Mouse (Mus musculus): ENCODE measurements around the gene Slc38a3. TPM values are rescaled to one million over a fixed set of nuclear protein-coding genes. Genes with fewer than 3 reads are reported as not detected.

Gene Slc38a3
- polyA plus RNA-seq, 1 experiment from 2014 or later: 3.9 TPM

DNA sequence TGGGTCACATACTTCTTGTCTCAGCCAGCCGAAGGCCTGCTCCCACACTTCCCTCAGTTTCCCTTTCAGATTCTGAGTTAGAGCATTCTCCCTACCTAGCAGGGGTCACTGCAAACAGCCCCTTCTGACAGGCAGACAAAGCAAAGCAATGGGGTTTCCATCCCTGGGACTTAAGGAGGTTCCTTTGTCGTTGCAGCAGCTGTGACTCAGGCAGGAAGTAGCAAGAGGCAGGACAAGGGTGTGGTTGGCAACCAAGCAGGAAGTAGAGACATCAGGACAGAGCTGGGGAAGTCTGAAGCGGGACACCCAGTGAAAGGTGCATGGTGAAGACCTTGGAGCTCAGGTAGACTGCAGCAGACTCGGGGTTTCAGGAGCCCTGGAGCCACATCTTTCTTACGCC lies 44.8 kb downstream of the Slc38a3 start:
- H3K9ac ChIP-seq (ENCODE audit: low read length): peak overlapping the region; percentile 26; the same call in 1 of the 2 replicates
- H3K27ac ChIP-seq (ENCODE audit: low read length): peak overlapping the region; percentile 72
- H3K36me3 ChIP-seq (ENCODE audit: control insufficient read depth, insufficient read depth): peaks cover 12% of the 10 kb centered on the region
- peak overlapping the region; percentile 26; the same call in 1 of the 2 replicates for H3K4me2 ChIP-seq (ENCODE audit: low read depth, low read length)
- no peak overlapping the region for H3K4me3 ChIP-seq (ENCODE audit: low read length)
- H3K4me1 ChIP-seq (ENCODE audit: control insufficient read depth, insufficient read depth, low read length): peaks cover 78% of the 10 kb centered on the region
- 66% methylated on average over 5 of the region's 5 CpGs for WGBS
- no peak for ATAC-seq (replicated peaks; ENCODE audit: extremely low read depth, insufficient read depth, low FRiP score)
- H3K27me3 ChIP-seq (ENCODE audit: control insufficient read depth, insufficient read depth, low read length): no peaks in the 10 kb centered on the region
- no peaks in the 10 kb centered on the region for H3K9me3 ChIP-seq (replicated peaks; ENCODE audit: control insufficient read depth, low read length)

DNA sequence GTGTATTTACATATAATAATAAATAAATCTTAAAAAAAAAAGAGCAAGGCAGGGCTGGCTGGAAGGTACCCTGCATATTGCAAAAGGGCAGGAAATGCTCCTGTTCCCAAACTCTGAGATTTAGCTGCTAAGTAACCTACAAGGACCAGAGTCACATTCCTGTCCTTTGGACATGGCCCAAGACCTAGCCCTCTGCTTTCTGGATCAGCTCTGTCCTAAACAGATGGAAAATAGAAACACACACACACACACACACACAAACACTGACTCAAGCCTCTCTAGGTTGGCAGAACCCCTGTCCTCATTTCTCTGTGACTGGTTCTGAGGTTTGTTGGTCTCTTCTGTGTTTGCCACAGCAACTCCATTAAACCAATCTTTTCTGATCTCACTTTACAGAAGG lies 48.4 kb downstream of the Slc38a3 start:
- H3K4me1 ChIP-seq (ENCODE audit: control insufficient read depth, insufficient read depth, low read length): peaks cover 63% of the 10 kb centered on the region
- peaks cover 30% of the 10 kb centered on the region for H3K36me3 ChIP-seq (ENCODE audit: control insufficient read depth, insufficient read depth)

DNA sequence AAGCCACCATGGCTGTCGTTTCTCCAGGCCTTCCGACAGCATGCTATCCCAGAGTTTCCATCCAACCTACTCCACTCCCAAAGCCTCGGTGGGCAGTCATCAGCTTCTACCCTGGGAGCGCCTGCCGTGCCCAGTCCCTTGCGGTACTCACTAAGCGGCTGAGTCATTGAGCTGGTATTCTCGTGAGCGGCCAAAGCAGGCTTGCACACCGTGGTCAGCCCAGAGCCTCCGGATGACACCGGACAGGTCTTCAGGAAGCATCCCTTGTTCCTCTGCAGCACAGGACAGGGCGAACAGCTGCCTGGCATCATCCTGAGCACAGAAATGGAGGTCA lies 49.8 kb downstream of the Slc38a3 start:
- H3K27ac ChIP-seq (ENCODE audit: low read length): peak overlapping the region; percentile 99
- peaks cover 54% of the 10 kb centered on the region for H3K4me1 ChIP-seq (ENCODE audit: control insufficient read depth, insufficient read depth, low read length)
- no peaks in the 10 kb centered on the region for H3K9me3 ChIP-seq (replicated peaks; ENCODE audit: control insufficient read depth, low read length)
- no peak; the same call in 1 of the 2 replicates for ATAC-seq (replicated peaks; ENCODE audit: extremely low read depth, insufficient read depth, low FRiP score)
- H3K9ac ChIP-seq (ENCODE audit: low read length): peak overlapping the region; percentile 63
- H3K36me3 ChIP-seq (ENCODE audit: control insufficient read depth, insufficient read depth): peaks cover 42% of the 10 kb centered on the region
- peak overlapping the region; percentile 22; the same call in 1 of the 2 replicates for H3K4me3 ChIP-seq (ENCODE audit: low read length)
- peak overlapping the region; percentile 31 for H3K4me2 ChIP-seq (ENCODE audit: low read depth, low read length)
- H3K27me3 ChIP-seq (ENCODE audit: control insufficient read depth, insufficient read depth, low read length): no peaks in the 10 kb centered on the region
- 27% methylated on average over 13 of the region's 13 CpGs for WGBS

More for the DNA sequence above, 48.4 kb downstream of the Slc38a3 start:
- H3K9me3 ChIP-seq (replicated peaks; ENCODE audit: control insufficient read depth, low read length): no peaks in the 10 kb centered on the region
- no peaks in the 10 kb centered on the region for H3K27me3 ChIP-seq (ENCODE audit: control insufficient read depth, insufficient read depth, low read length)
- H3K4me2 ChIP-seq (ENCODE audit: low read depth, low read length): no peak overlapping the region
- H3K27ac ChIP-seq (ENCODE audit: low read length): peak overlapping the region; percentile 99
- H3K9ac ChIP-seq (ENCODE audit: low read length): peak overlapping the region; percentile 30; the same call in 1 of the 2 replicates
- no peak for ATAC-seq (replicated peaks; ENCODE audit: extremely low read depth, insufficient read depth, low FRiP score)
- H3K4me3 ChIP-seq (ENCODE audit: low read length): no peak overlapping the region

DNA sequence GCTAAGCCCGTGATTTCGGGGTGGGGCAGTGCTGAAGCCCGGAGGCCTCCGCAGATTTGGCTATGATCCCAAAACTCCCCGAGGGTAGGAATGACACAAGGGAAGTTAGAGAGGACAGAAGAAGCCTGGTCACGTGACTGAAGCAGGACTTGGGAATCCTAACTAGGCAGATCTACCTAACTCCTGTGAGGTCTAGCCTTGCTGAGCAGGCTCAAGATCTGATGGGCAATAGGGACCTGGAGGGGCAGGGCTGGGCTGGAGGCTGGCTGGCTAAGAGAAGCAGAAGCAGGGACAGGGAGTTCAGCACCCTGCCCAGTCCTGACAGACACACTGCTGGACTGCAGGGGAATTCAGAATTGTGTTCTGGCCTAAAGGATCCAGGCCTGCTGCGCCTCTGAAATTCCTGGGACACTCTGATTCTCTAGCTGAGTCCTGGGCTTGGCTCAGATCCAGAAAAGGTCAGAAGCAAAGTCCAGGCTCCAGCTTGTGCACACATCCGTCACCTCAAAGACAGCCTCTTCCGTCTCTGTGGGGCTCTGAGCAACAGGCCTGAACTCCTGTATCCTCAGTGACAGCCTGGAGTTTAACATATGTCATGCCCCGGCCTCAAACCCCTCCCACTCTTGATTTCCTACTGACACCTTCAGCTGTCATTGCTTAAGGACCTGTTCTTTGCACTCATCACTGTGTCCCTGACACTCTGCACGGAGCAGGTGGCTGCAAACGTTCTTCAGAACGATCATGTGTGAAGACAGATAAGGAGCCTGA lies 50.4 kb downstream of the Slc38a3 start:
- 9% methylated on average over 13 of the region's 13 CpGs for WGBS
- H3K4me2 ChIP-seq (ENCODE audit: low read depth, low read length): peak overlapping the region; percentile 24; the same call in 1 of the 2 replicates
- peaks cover 48% of the 10 kb centered on the region for H3K4me1 ChIP-seq (ENCODE audit: control insufficient read depth, insufficient read depth, low read length)
- ATAC-seq (replicated peaks; ENCODE audit: extremely low read depth, insufficient read depth, low FRiP score): peak; percentile 81
- H3K36me3 ChIP-seq (ENCODE audit: control insufficient read depth, insufficient read depth): peaks cover 42% of the 10 kb centered on the region
- H3K27ac ChIP-seq (ENCODE audit: low read length): peak overlapping the region; percentile 99
- H3K27me3 ChIP-seq (ENCODE audit: control insufficient read depth, insufficient read depth, low read length): no peaks in the 10 kb centered on the region
- H3K9ac ChIP-seq (ENCODE audit: low read length): peak overlapping the region; percentile 14
- no peaks in the 10 kb centered on the region for H3K9me3 ChIP-seq (replicated peaks; ENCODE audit: control insufficient read depth, low read length)
- H3K4me3 ChIP-seq (ENCODE audit: low read length): no peak overlapping the region

DNA sequence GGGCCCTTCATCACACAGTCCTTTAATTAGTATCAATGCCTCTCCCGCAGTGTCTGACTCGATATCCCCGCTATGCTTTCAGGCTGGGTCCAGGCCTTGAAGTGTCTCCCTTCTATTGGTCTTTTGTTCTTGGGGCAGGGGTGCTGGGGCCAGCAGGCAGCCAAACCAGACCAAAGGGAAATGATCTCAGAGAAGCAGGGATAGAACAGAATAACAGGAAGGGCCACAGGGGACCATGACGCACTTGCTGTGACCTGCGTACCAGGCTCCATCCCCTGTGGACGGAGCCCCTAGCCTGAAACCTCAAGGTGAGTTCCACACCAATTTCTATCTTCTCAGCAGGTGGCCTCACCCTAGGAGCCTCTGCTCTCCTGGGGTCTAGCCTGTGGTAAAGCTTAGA lies 51.2 kb downstream of the Slc38a3 start:
- 62% methylated on average over 6 of the region's 6 CpGs for WGBS
- Histone ChIP-seq H3K27ac (ENCODE audit: low read length) (peak overlapping the region; percentile 99), H3K4me3 (ENCODE audit: low read length) (no peak overlapping the region), H3K9ac (ENCODE audit: low read length) (peak overlapping the region; percentile 14), H3K4me2 (ENCODE audit: low read depth, low read length) (0 out of 2 replicates have a peak overlapping the region, but pooled peaks have one; percentile 24), H3K9me3 (replicated peaks; ENCODE audit: control insufficient read depth, low read length) (no peaks in the 10 kb centered on the region), H3K27me3 (ENCODE audit: control insufficient read depth, insufficient read depth, low read length) (no peaks in the 10 kb centered on the region), H3K36me3 (ENCODE audit: control insufficient read depth, insufficient read depth) (peaks cover 42% of the 10 kb centered on the region), H3K4me1 (ENCODE audit: control insufficient read depth, insufficient read depth, low read length) (peaks cover 43% of the 10 kb centered on the region)
- ATAC-seq (replicated peaks; ENCODE audit: extremely low read depth, insufficient read depth, low FRiP score): no peak

DNA sequence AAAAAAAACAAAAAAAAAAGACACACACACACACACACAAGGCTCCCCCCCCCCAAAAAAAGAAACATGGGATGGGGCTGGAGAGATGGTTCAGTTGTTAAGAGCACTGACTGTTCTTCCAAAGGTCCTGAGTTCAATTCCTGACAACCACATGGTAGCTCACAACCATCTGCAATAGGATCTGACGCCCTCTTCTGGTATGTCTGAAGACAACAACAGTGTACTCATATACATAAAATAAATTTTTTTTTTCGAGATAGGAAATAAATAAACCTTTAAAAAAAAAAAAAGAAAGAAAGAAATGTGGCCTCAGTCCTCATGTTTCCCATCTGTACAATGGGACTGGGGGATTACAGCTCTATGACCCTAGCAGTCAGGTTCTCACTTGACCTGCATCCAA lies 51.9 kb downstream of the Slc38a3 start:
- H3K36me3 ChIP-seq (ENCODE audit: control insufficient read depth, insufficient read depth): peaks cover 42% of the 10 kb centered on the region
- 74% methylated on average over 2 of the region's 2 CpGs for WGBS
- no peak overlapping the region for H3K4me3 ChIP-seq (ENCODE audit: low read length)
- H3K9ac ChIP-seq (ENCODE audit: low read length): no peak overlapping the region
- no peak overlapping the region for H3K4me2 ChIP-seq (ENCODE audit: low read depth, low read length)
- no peaks in the 10 kb centered on the region for H3K27me3 ChIP-seq (ENCODE audit: control insufficient read depth, insufficient read depth, low read length)
- H3K27ac ChIP-seq (ENCODE audit: low read length): peak overlapping the region; percentile 99
- ATAC-seq (replicated peaks; ENCODE audit: extremely low read depth, insufficient read depth, low FRiP score): no peak
- H3K4me1 ChIP-seq (ENCODE audit: control insufficient read depth, insufficient read depth, low read length): peaks cover 46% of the 10 kb centered on the region
- no peaks in the 10 kb centered on the region for H3K9me3 ChIP-seq (replicated peaks; ENCODE audit: control insufficient read depth, low read length)

DNA sequence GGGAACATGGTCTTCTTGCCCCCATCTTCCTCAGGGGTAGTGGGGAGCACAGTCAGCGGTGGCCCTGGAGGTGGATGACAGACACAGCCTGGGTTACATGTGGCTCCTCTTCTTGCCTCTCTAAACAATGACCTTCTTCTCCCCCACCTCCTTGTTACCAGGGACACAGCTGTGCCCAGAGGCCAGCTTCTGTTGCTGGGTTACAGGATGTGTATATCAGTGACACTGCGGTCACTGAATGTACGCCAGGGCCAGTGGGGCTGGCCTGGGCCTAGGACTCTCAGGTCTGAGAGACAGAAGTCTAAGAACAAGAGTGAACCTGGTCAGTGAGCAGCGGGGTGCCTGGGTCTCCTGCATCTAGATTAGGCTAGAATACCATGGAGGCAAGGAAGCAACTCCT lies 54.3 kb downstream of the Slc38a3 start:
- ATAC-seq (replicated peaks; ENCODE audit: extremely low read depth, insufficient read depth, low FRiP score): no peak
- peaks cover 46% of the 10 kb centered on the region for H3K4me1 ChIP-seq (ENCODE audit: control insufficient read depth, insufficient read depth, low read length)
- no peaks in the 10 kb centered on the region for H3K9me3 ChIP-seq (replicated peaks; ENCODE audit: control insufficient read depth, low read length)
- 68% methylated on average over 4 of the region's 4 CpGs for WGBS
- H3K4me2 ChIP-seq (ENCODE audit: low read depth, low read length): no peak overlapping the region
- H3K9ac ChIP-seq (ENCODE audit: low read length): 0 out of 2 replicates have a peak overlapping the region, but pooled peaks have one; percentile 14
- no peak overlapping the region for H3K4me3 ChIP-seq (ENCODE audit: low read length)
- H3K36me3 ChIP-seq (ENCODE audit: control insufficient read depth, insufficient read depth): peaks cover 33% of the 10 kb centered on the region
- H3K27me3 ChIP-seq (ENCODE audit: control insufficient read depth, insufficient read depth, low read length): no peaks in the 10 kb centered on the region
- H3K27ac ChIP-seq (ENCODE audit: low read length): no peak overlapping the region

DNA sequence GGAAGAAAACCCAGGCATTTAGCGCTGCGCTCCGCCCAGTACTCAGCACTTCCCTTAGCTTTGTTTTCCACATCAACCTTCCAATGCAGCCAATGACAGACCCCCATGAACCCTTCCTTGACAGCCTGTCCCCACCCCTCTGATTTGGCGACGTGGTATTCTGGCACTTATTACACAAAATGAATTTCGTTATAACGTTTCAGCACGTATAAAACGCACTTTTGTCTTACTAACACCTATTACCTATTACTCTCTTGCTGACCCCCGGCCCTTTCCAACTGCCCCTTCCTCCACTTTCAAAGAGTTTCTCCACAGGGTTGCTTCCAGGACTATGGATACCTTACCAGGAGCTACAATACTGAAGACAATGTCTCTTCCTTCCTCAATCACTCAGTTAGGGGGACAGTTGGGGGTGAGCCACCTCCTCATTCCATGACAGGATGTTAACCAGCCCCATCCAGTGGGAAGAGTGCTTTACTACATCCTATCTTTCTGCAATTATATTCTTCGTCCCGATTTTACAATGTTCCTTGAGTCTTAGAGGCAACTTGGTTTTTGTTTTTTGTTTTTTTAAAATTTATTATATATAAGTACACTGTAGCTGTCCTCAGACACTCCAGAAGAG lies 56.3 kb downstream of the Slc38a3 start:
- Histone ChIP-seq H3K4me3 (ENCODE audit: low read length) (peak overlapping the region; percentile 54), H3K27me3 (ENCODE audit: control insufficient read depth, insufficient read depth, low read length) (no peaks in the 10 kb centered on the region), H3K4me1 (ENCODE audit: control insufficient read depth, insufficient read depth, low read length) (peaks cover 44% of the 10 kb centered on the region), H3K27ac (ENCODE audit: low read length) (peak overlapping the region; percentile 94), H3K9ac (ENCODE audit: low read length) (peak overlapping the region; percentile 46), H3K9me3 (replicated peaks; ENCODE audit: control insufficient read depth, low read length) (no peaks in the 10 kb centered on the region), H3K36me3 (ENCODE audit: control insufficient read depth, insufficient read depth) (peaks cover 27% of the 10 kb centered on the region), H3K4me2 (ENCODE audit: low read depth, low read length) (peak overlapping the region; percentile 85)
- WGBS: 12% methylated on average over 12 of the region's 12 CpGs
- 0 out of 2 replicates have a peak, but pooled peaks have one; percentile 10 for ATAC-seq (replicated peaks; ENCODE audit: extremely low read depth, insufficient read depth, low FRiP score)

Data from heart, embryonic 16.5 days (tissue).